Mouse (Mus musculus): ENCODE measurements around the gene Zmynd15.

GRCm38 (mm10) chr11:70489138-70489537, 29.9 kb downstream of the Zmynd15 start:
- no peak for TF ChIP-seq CTCF (IDR thresholded peaks at IDR 0.05; ENCODE audit: control insufficient read depth, insufficient read depth, insufficient read length)
- no peak for TF ChIP-seq MYOD1 (IDR thresholded peaks at IDR 0.05; ENCODE audit: control insufficient read depth, insufficient read length, low read depth)
- TF ChIP-seq CEBPB (IDR thresholded peaks at IDR 0.05; ENCODE audit: low read depth): no peak
- TF ChIP-seq USF1 (IDR thresholded peaks at IDR 0.05; ENCODE audit: low read depth): no peak

All from C2C12 (cell line).